Mouse (Mus musculus) olfactory bulb, adult 2 months (tissue): Measurements from ENCODE around the gene Trim6.

Source experiments
- CTCF ChIP-seq: fragments of 200-500 bp; IDR thresholded peaks from 2 replicates; pipeline ENCODE4 v1.5.1; 2012; ENCODE audit warnings: low read depth, mild to moderate bottlenecking, low read length, moderate library complexity; ENCODE audit not compliant: insufficient read depth
- POLR2A ChIP-seq: fragments of 200-500 bp; IDR thresholded peaks from 2 replicates; pipeline ENCODE4 v1.6.1; 2012; ENCODE audit warnings: mild to moderate bottlenecking, low read depth, low read length, moderate library complexity; ENCODE audit not compliant: insufficient read depth

DNA sequence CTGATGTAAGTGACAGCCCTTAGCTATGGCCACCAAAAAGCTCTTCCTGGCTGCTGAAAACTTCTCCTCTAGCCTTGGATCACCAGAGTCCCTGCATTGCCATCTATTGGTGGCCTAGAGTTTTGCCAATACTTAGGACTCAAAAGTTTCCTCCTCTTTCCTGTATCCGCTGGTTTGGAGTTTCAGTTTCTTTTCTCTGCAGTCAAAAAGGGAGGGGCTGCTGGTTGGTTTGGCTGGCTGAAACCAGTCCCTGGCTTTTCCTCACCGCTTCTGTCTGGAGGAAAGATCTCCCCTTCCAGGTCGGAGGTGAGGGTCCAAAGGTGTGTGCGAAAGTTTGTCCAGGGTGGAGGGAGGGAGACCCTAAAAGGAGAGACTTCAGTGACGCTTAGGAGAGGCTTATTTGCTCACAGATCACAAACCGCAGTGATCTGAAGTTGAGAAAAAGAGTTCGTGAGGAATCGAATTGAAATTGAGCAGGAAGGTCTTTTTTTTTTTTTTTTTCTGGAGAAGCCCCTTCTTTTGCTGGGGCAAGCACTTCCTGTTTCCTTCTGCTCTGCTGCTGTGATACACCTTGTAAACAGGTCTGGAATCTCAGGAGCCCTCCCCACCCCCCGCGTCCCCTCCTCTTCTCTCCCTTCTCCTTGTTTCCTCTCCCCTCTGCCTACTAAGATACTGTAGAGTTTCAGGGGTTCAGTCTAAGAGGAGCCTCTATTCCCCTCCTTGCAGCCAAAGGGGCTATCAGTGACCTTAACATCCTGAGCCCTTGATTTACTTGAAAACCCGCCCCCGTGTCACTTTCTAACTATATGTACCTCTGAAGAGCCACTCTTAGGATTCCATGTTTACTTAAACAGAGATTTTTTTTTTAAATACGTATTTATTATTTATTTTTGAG lies 25.9 kb downstream of the Trim6 start, which contains the start of gene Trim34a:
- TF ChIP-seq CTCF (no peak), POLR2A (no peak)
